10 mouse cellular contexts compared by ENCODE assay signal in genomic region chrX:20414885-20415622, GRCm38 (mm10). TPM values are rescaled to one million over a fixed set of nuclear protein-coding genes. Genes with fewer than 3 reads are reported as not detected.
A peak's percentile ranks its signal among the peaks of the same experiment; 100 is the strongest.
DNase-seq lines count a peak whose midpoint lies in the region; ATAC-seq and TF ChIP-seq lines count a peak whose summit lies in the region.
"Had no signal": no experiment of that assay in that cellular context is flagged by ENCODE, and none has a peak within 500 bp of the region (broad histone marks: within the 10 kb centered on the region; RNA-seq: fewer than 3 reads in every experiment).

No protein-coding gene starts in this region.

- H3K4me3 ChIP-seq in ES-Bruce4 (ENCODE audit: low read depth, low read length): peak overlapping the region; percentile 15
- H3K4me3 ChIP-seq in kidney, embryonic 14.5 days (ENCODE audit: low read length): no peak overlapping the region
- H3K4me3 ChIP-seq: midbrain, embryonic 12.5 days had no signal

- 0 out of 2 replicates have a peak, but pooled peaks have one; percentile 62 for ATAC-seq in kidney, embryonic 14.5 days (ENCODE audit: low FRiP score, low TSS enrichment)

- no peak overlapping the region for H3K4me2 ChIP-seq in kidney, embryonic 14.5 days (replicated peaks; ENCODE audit: low read depth, low read length)
- H3K4me2 ChIP-seq: midbrain, embryonic 12.5 days had no signal

- intact Hi-C loops in left cerebral cortex, postnatal 36 days (cut with DNase I): no loop called here

- no peak for TF ChIP-seq POLR2A in ES-Bruce4 (IDR thresholded peaks at IDR 0.05; ENCODE audit: insufficient read depth, low read length)

- H3K9me3 ChIP-seq in ES-Bruce4 (replicated peaks; ENCODE audit: control insufficient read depth, insufficient read depth, low read length, poor library complexity, severe bottlenecking): no peaks in the 10 kb centered on the region
- H3K9me3 ChIP-seq in kidney, embryonic 14.5 days (ENCODE audit: control insufficient read depth, low read length): no peaks in the 10 kb centered on the region
- H3K9me3 ChIP-seq: midbrain, embryonic 12.5 days had no signal

- no peaks in the 10 kb centered on the region for H3K4me1 ChIP-seq in ES-Bruce4 (ENCODE audit: control insufficient read depth, insufficient read depth, low read length)
- no peaks in the 10 kb centered on the region for H3K4me1 ChIP-seq in kidney, embryonic 14.5 days (ENCODE audit: control insufficient read depth, insufficient read depth, low read length)
- H3K4me1 ChIP-seq: midbrain, embryonic 12.5 days had no signal

- no peak overlapping the region for H3K27ac ChIP-seq in ES-Bruce4 (ENCODE audit: insufficient read depth, low read length)
- no peak overlapping the region for H3K27ac ChIP-seq in kidney, embryonic 14.5 days (ENCODE audit: low read depth, low read length)
- H3K27ac ChIP-seq: midbrain, embryonic 12.5 days had no signal

- WGBS in kidney, embryonic 14.5 days: 54% methylated on average over 10 of the region's 10 CpGs

- peak; percentile 69 for DNase-seq in brain, adult 2 months (ENCODE audit: low read depth, low spot score)
- peak; percentile 18 to 33 for DNase-seq in left cerebral cortex, postnatal 36 days (ENCODE audit: low spot score in 2 of 2)
- no peak for DNase-seq in ovary, adult 18-20 months (ENCODE audit: low spot score)
- no peak for DNase-seq in spleen, adult 18-20 months
- no peak for DNase-seq in adrenal gland, postnatal 25 days
- no peak for DNase-seq in heart, adult 11 months
- DNase-seq: gastrocnemius, postnatal 14 days had no signal

- H3K9ac ChIP-seq in ES-Bruce4 (ENCODE audit: low read depth, poor library complexity, severe bottlenecking): no peak overlapping the region
- no peak overlapping the region for H3K9ac ChIP-seq in kidney, embryonic 14.5 days (ENCODE audit: low read depth, low read length)
- H3K9ac ChIP-seq: midbrain, embryonic 12.5 days had no signal

- no peak for TF ChIP-seq EP300 in ES-Bruce4 (IDR thresholded peaks at IDR 0.05; ENCODE audit: insufficient read depth, low read depth, low read length)

- no peak for TF ChIP-seq CTCF in ES-Bruce4 (IDR thresholded peaks at IDR 0.05; ENCODE audit: low read depth, low read length)

- H3K27me3 ChIP-seq in ES-Bruce4 (ENCODE audit: control insufficient read depth, insufficient read depth, low read length, poor library complexity, severe bottlenecking): no peaks in the 10 kb centered on the region
- no peaks in the 10 kb centered on the region for H3K27me3 ChIP-seq in kidney, embryonic 14.5 days (ENCODE audit: control insufficient read depth, insufficient read depth, low read length)
- H3K27me3 ChIP-seq: midbrain, embryonic 12.5 days had no signal

- H3K36me3 ChIP-seq in ES-Bruce4 (ENCODE audit: control insufficient read depth, insufficient read depth, low read length, poor library complexity, severe bottlenecking): no peaks in the 10 kb centered on the region
- H3K36me3 ChIP-seq in kidney, embryonic 14.5 days (ENCODE audit: control insufficient read depth, insufficient read depth, low read length): no peaks in the 10 kb centered on the region
- H3K36me3 ChIP-seq: midbrain, embryonic 12.5 days had no signal

RNA-seq across cellular contexts. Expression of gene Jade3, which starts 10.4 kb away (rescaled TPM):
- polyA plus RNA-seq in ES-Bruce4 (2011; ENCODE audit: insufficient read depth, insufficient read length, low read depth, missing spikeins): 49.4 and 51.8 TPM in 2 replicates
- polyA plus RNA-seq in kidney, embryonic 14.5 days (2014; fragmentation: Nextera tagmentation; extraction: Ambion mirVana): 6.4 and 12.8 TPM in 2 replicates
- total RNA-seq in left cerebral cortex, postnatal 36 days (2021): 1 to 10 TPM; 5.3 to 7.0 TPM
- total RNA-seq in adrenal gland, postnatal 25 days (2021): 3.9 and 6.0 TPM in 2 replicates

RNA-seq across cellular contexts. Expression of gene Rp2, which starts 50.8 kb away (rescaled TPM):
- 36.2 and 43.9 TPM in 2 replicates for polyA plus RNA-seq in ES-Bruce4 (2011; ENCODE audit: insufficient read depth, insufficient read length, low read depth, missing spikeins)
- 12.4 and 22.3 TPM in 2 replicates for polyA plus RNA-seq in kidney, embryonic 14.5 days (2014; fragmentation: Nextera tagmentation; extraction: Ambion mirVana)
- 10 to 100 TPM; 14.8 to 16.6 TPM for total RNA-seq in left cerebral cortex, postnatal 36 days (2021)
- 11.8 and 20.1 TPM in 2 replicates for total RNA-seq in adrenal gland, postnatal 25 days (2021)

Comparison
In these comparisons a context has a peak if more than half of its experiments do, and no peak if none do; other contexts are left out.
1. DNase-seq: peak in brain, adult 2 months (single experiment) and left cerebral cortex, postnatal 36 days (2 of 2); none in ovary, adult 18-20 months (single experiment), spleen, adult 18-20 months (0 of 2), adrenal gland, postnatal 25 days (single experiment) and heart, adult 11 months (single experiment).